Mouse (Mus musculus): ENCODE results near the gene Ndufa6. TPM values are rescaled to one million over a fixed set of nuclear protein-coding genes. Genes with fewer than 3 reads are reported as not detected.

The Ndufa6 gene
- polyA plus RNA-seq, 1 experiment from 2014 or later = 383 TPM

DNA sequence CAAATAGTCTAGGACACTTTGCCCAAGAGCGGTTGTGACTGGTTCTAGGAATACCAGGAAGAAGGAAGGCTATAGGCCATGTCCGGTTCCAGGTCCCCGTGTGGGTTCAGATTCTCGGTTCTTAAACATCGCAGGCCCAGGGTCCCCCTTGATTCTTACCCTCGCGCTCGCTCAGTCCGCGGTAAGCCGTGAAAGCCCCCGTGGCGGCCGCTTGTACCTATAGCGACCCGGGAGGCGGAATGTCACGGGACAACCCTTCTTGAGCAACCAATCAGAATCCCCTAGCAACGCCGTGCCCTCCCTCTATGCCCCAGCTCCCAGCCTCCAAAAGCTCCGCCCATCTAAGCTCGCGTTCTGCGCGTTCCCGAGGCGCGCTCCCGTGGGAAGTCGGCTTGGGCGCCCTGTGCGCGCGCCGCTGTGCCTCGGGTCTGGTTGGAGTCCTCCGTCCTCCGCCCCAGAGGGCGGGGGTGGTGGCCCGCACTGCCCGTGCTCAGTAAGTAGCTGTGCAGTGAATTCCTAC is 15.5 kb downstream of the Ndufa6 start, which contains the start of the genes Naga, Pheta2 and Smdt1:
Gene Naga, minus strand, starts transcription at position 333 of the 520 bp plus-strand sequence.
Gene Pheta2, plus strand, starts transcription at position 350 of the 520 bp plus-strand sequence.
Gene Smdt1, plus strand, starts transcription at position 367 of the 520 bp plus-strand sequence.
- WGBS = under 1% methylated on average over 41 of the region's 41 CpGs
- Histone ChIP-seq H3K4me2 (peak within 1 kb of the TSS; percentile 65), H3K27ac (replicated peaks) (peak within 1 kb of the TSS; percentile 28; the same call in 1 of the 2 replicates), H3K9me3 (no peaks in the 10 kb centered on the region), H3K27me3 (peaks cover 25% of the 10 kb centered on the region), H3K36me3 (peaks cover 21% of the 10 kb centered on the region), H3K4me3 (peak within 1 kb of the TSS; percentile 58), H3K4me1 (replicated peaks) (peaks cover 39% of the 10 kb centered on the region), H3K9ac (peak within 1 kb of the TSS; percentile 73)
- ATAC-seq (ENCODE audit: low read depth) = peak; percentile 84

DNA sequence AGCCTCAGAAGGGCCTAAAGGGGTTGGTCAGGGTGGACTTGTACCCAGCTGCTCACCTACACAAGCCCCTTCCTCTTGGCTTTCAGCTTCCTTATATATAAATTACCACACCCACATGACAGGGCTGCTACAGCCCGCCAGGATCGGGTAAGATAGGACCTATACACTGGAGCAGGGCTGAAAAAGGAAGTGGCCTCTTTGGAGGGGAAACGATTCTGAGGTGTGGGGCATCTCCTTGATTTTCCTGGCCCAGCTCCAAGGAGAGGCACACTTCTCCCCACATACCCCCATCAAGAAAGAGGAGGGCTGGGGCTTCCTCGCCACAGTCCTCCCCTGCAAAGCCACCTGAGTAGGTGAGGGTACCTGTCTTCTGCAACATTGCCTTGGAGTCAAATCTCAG is 16.2 kb downstream of the Ndufa6 start:
- Histone ChIP-seq H3K27me3 (peaks cover 25% of the 10 kb centered on the region), H3K9me3 (no peaks in the 10 kb centered on the region), H3K4me2 (peak overlapping the region; percentile 65), H3K9ac (peak overlapping the region; percentile 73), H3K4me3 (peak overlapping the region; percentile 58), H3K4me1 (replicated peaks) (peaks cover 39% of the 10 kb centered on the region), H3K27ac (replicated peaks) (no peak overlapping the region), H3K36me3 (peaks cover 21% of the 10 kb centered on the region)
- no peak for ATAC-seq (ENCODE audit: low read depth)
- 42% methylated on average over 4 of the region's 4 CpGs for WGBS

DNA sequence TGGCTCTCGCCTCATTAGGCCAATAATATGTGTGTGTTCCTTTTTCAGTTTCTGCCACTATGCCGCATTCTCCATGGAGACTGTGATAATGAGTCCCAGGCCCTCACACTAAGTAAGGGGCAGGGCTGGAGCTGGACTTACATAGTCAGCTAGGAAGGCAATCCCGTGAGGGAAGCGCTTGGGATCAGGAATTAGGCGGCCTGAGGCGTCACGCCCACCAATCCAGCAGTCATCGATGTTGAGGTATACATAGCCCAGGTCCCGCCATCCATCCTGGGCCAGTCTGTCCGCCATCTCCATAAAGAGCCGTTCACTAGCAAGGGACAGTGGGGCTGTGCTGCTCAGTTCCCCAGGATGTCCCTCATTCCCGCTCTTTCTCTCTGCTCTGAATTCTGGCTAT is 17.5 kb downstream of the Ndufa6 start:
- 62% methylated on average over 12 of the region's 12 CpGs for WGBS
- no peak overlapping the region for H3K4me3 ChIP-seq
- no peaks in the 10 kb centered on the region for H3K9me3 ChIP-seq
- H3K4me2 ChIP-seq = peak overlapping the region; percentile 9; the same call in 1 of the 2 replicates
- H3K36me3 ChIP-seq = peaks cover 26% of the 10 kb centered on the region
- no peak overlapping the region for H3K27ac ChIP-seq (replicated peaks)
- H3K27me3 ChIP-seq = peaks cover 19% of the 10 kb centered on the region
- no peak for ATAC-seq (ENCODE audit: low read depth)
- peaks cover 32% of the 10 kb centered on the region for H3K4me1 ChIP-seq (replicated peaks)
- peak overlapping the region; percentile 73; the same call in 1 of the 2 replicates for H3K9ac ChIP-seq

DNA sequence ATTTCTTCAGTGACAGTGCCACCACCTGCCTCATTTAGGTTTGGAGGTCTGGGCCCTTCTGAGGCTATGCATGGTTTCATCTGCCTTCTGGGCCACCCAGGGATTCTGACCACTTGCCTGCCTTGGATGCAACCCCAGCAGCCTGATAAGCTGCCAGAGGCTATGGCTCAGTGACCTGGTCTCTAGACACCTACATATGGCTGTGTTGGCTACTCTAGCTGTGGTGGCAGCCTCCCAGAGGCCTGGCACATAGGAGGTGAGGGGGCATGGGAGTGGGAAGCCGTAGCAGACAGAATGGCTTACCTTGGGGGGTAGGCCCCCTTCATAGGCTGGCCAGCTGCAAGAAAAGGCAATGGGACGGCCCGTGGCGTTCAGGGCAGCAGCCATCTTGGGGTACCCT is 18.9 kb downstream of the Ndufa6 start:
- no peaks in the 10 kb centered on the region for H3K9me3 ChIP-seq
- ATAC-seq (ENCODE audit: low read depth) = no peak
- H3K9ac ChIP-seq = no peak overlapping the region
- no peak overlapping the region for H3K27ac ChIP-seq (replicated peaks)
- WGBS = 99% methylated on average over 4 of the region's 4 CpGs
- peaks cover 8% of the 10 kb centered on the region for H3K27me3 ChIP-seq
- peaks cover 23% of the 10 kb centered on the region for H3K4me1 ChIP-seq (replicated peaks)
- peaks cover 30% of the 10 kb centered on the region for H3K36me3 ChIP-seq
- no peak overlapping the region for H3K4me3 ChIP-seq
- no peak overlapping the region for H3K4me2 ChIP-seq

DNA sequence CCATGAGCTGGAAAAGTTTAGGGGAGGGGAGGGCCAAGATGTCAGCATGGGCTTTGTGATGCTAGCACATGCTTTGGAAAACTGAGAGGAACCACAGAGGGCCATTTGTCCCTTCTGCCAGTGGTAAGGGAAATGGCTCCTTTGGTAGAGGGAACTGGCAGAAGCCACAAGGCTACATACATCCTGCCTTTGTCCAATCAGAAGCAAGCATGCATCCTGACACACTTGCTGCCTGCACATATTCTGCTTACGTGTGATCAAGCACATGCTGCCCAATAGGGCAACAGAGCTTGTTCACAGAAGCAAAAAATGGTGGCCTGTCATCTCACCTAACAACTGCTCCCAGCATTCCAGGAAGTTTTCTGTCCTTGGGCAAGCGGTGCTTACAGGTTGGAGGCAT is 28.7 kb downstream of the Ndufa6 start:
- H3K27ac ChIP-seq (replicated peaks) = no peak overlapping the region
- H3K27me3 ChIP-seq = no peaks in the 10 kb centered on the region
- no peaks in the 10 kb centered on the region; the same call in 1 of the 2 replicates for H3K4me1 ChIP-seq (replicated peaks)
- H3K9ac ChIP-seq = no peak overlapping the region
- H3K9me3 ChIP-seq = no peaks in the 10 kb centered on the region
- no peak overlapping the region for H3K4me3 ChIP-seq
- no peak overlapping the region for H3K4me2 ChIP-seq
- no peak for ATAC-seq (ENCODE audit: low read depth)
- peaks cover 13% of the 10 kb centered on the region; the same call in 1 of the 2 replicates for H3K36me3 ChIP-seq
- WGBS = 70% methylated on average over 2 of the region's 2 CpGs

DNA sequence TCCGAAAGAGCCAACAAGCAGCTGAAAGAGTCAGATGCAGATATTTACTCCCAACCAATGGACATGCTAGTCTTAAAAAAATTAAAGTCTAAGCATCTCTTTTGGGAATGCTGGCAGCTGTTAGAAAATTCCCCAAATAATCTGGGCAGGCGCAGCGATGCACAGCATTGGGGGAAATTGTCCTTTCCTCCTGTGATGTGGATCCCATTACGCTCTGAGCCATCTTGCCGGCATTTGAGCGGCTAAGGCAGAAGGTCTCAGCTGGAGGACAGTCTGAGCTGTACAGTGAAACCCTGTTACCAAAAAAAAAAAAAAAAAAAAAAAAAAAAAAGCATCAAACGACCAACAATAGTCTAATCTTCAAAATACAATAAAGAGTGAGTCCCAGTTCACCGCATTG is 31.9 kb downstream of the Ndufa6 start:
- Histone ChIP-seq H3K27me3 (no peaks in the 10 kb centered on the region), H3K27ac (replicated peaks) (no peak overlapping the region), H3K4me1 (replicated peaks) (no peaks in the 10 kb centered on the region; the same call in 1 of the 2 replicates), H3K9me3 (no peaks in the 10 kb centered on the region), H3K4me3 (no peak overlapping the region), H3K36me3 (no peaks in the 10 kb centered on the region), H3K9ac (no peak overlapping the region), H3K4me2 (no peak overlapping the region)
- no peak for ATAC-seq (ENCODE audit: low read depth)
- WGBS = 68% methylated on average over 8 of the region's 8 CpGs

DNA sequence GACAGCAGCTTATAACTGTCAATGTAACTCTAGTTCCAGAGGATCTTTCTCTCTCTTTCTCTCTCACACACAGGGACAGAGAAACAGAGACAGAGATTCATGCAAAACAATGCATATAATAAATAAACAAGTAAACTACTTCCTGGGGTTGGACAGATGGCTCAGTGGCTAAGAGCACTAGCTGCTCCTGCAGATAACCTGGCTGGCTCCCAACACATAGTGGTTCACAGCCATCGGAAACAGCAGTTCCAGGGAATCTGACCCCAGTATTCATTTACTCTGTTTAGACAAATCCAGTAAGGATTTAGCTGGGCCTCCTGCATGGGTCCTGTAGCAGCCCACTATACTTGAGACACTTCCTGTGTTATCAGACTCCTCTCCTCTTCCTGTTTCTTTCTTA is 34.5 kb downstream of the Ndufa6 start:
- no peaks in the 10 kb centered on the region; the same call in 1 of the 2 replicates for H3K4me1 ChIP-seq (replicated peaks)
- H3K36me3 ChIP-seq = no peaks in the 10 kb centered on the region
- H3K4me3 ChIP-seq = no peak overlapping the region
- H3K9me3 ChIP-seq = no peaks in the 10 kb centered on the region
- no peaks in the 10 kb centered on the region for H3K27me3 ChIP-seq
- no peak overlapping the region for H3K4me2 ChIP-seq
- no peak for ATAC-seq (ENCODE audit: low read depth)
- H3K9ac ChIP-seq = no peak overlapping the region
- H3K27ac ChIP-seq (replicated peaks) = no peak overlapping the region
- WGBS = 72% methylated on average over 1 of the region's 1 CpGs

DNA sequence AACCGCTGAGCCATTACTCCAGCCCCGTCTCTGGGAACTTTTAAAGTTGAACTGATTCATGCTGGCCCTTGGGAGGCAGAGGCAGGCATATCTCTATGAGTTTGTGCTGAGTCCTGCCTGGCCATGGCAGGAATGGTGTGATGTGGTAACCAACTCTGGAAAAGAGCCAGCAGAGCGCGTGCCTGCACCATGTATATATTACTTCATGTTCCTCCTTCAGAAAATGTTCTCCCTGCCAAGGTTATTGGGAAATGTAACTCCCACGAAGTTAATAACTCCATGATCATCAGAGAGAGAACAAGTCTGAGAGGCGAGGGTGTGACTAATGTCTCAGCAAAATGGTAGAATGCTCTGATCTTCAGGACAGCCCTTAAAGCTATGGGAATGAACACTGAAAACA is 36.3 kb downstream of the Ndufa6 start:
- Histone ChIP-seq H3K27ac (replicated peaks) (no peak overlapping the region), H3K9ac (no peak overlapping the region), H3K9me3 (no peaks in the 10 kb centered on the region), H3K27me3 (no peaks in the 10 kb centered on the region), H3K4me2 (no peak overlapping the region), H3K4me3 (no peak overlapping the region), H3K4me1 (replicated peaks) (no peaks in the 10 kb centered on the region; the same call in 1 of the 2 replicates), H3K36me3 (no peaks in the 10 kb centered on the region)
- no peak for ATAC-seq (ENCODE audit: low read depth)
- WGBS = 87% methylated on average over 6 of the region's 6 CpGs

DNA sequence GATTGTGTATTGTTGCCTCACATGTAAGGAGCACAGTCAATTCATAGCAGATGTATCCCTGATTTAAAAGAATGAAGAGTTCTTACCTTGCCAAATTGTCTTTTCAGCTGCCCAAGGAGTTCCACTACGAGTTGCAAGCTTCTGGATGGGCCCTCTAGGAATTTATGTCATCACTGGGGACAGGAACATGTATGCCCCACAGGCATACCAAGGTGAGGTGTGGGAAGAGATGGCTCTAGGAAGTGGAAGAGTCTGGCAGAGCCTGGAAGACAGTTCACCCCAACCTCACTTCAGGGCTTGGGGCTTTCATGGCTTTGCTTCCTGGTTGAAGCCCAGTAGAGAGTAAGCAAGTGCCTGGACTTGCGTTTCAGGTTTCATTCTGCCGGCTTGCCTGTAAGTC is 45.7 kb downstream of the Ndufa6 start:
- 80% methylated on average over 3 of the region's 3 CpGs for WGBS
- no peak for ATAC-seq (ENCODE audit: low read depth)
- H3K4me3 ChIP-seq = no peak overlapping the region
- H3K27me3 ChIP-seq = no peaks in the 10 kb centered on the region
- H3K36me3 ChIP-seq = no peaks in the 10 kb centered on the region
- no peaks in the 10 kb centered on the region for H3K9me3 ChIP-seq
- H3K4me2 ChIP-seq = no peak overlapping the region
- no peaks in the 10 kb centered on the region for H3K4me1 ChIP-seq (replicated peaks)
- H3K27ac ChIP-seq (replicated peaks) = no peak overlapping the region
- no peak overlapping the region for H3K9ac ChIP-seq

DNA sequence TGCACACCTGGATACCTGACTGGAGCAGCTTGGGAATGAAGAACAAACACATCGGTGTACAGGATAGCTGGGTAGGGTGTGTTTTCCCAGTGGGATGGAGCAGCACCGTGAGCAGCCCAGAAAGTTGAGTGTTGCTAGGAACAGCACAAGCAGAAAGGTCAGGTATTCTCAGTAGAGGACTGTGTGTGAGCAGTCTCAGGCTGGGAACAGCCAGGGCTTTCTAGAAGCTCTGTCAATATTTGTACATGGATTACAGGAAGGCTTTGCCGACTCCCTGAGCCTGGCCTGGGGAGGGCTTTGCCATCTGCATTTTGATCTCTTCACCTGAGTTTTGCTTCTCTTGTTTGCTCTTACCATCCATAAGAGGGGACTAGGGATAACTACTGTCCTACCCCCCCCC is 47.0 kb downstream of the Ndufa6 start:
- Histone ChIP-seq H3K27ac (replicated peaks) (no peak overlapping the region), H3K4me3 (no peak overlapping the region), H3K4me2 (no peak overlapping the region), H3K9ac (no peak overlapping the region), H3K9me3 (no peaks in the 10 kb centered on the region), H3K4me1 (replicated peaks) (no peaks in the 10 kb centered on the region), H3K27me3 (no peaks in the 10 kb centered on the region), H3K36me3 (no peaks in the 10 kb centered on the region)
- no peak for ATAC-seq (ENCODE audit: low read depth)
- 81% methylated on average over 3 of the region's 3 CpGs for WGBS

Small RNAs within 50 kb of the gene (microRNA-seq; reads per million reads assigned to microRNA genes)
- not detected for gene Mir7684

Other genes starting within 250 kb of the Ndufa6 start
- 13.0 and 14.7 TPM in 2 replicates for gene Ccdc134, start 226.4 kb downstream of the Ndufa6 start, polyA plus RNA-seq (2015; fragmentation: Nextera tagmentation; extraction: Ambion mirVana)
- 184 and 189 TPM in 2 replicates for gene Srebf2, start 207.1 kb downstream of the Ndufa6 start, polyA plus RNA-seq (2015; fragmentation: Nextera tagmentation; extraction: Ambion mirVana)
- 0.72 and 0.82 TPM in 2 replicates for gene Shisa8, start 141.5 kb downstream of the Ndufa6 start, polyA plus RNA-seq (2015; fragmentation: Nextera tagmentation; extraction: Ambion mirVana)
- 0.13 and 0.66 TPM in 2 replicates for gene Tnfrsf13c, start 130.0 kb downstream of the Ndufa6 start, polyA plus RNA-seq (2015; fragmentation: Nextera tagmentation; extraction: Ambion mirVana)
- gene Cenpm, start 109.6 kb downstream of the Ndufa6 start, polyA plus RNA-seq (2015; fragmentation: Nextera tagmentation; extraction: Ambion mirVana) = 15.2 and 16.5 TPM in 2 replicates
- gene 1500009C09Rik, start 101.9 kb downstream of the Ndufa6 start, polyA plus RNA-seq (2015; fragmentation: Nextera tagmentation; extraction: Ambion mirVana) = 7.8 and 7.9 TPM in 2 replicates
- gene Sept3, start 79.4 kb downstream of the Ndufa6 start, polyA plus RNA-seq (2015; fragmentation: Nextera tagmentation; extraction: Ambion mirVana) = 359 and 361 TPM in 2 replicates
- not detected in 2 replicates for gene Wbp2nl, start 55.4 kb downstream of the Ndufa6 start, polyA plus RNA-seq (2015; fragmentation: Nextera tagmentation; extraction: Ambion mirVana)
- gene Naga, start 15.4 kb downstream of the Ndufa6 start, polyA plus RNA-seq (2015; fragmentation: Nextera tagmentation; extraction: Ambion mirVana) = 26.5 and 33.4 TPM in 2 replicates
- 3.0 and 3.7 TPM in 2 replicates for gene Pheta2, start 15.4 kb downstream of the Ndufa6 start, polyA plus RNA-seq (2015; fragmentation: Nextera tagmentation; extraction: Ambion mirVana)
- 383 and 401 TPM in 2 replicates for gene Smdt1, start 15.4 kb downstream of the Ndufa6 start, polyA plus RNA-seq (2015; fragmentation: Nextera tagmentation; extraction: Ambion mirVana)
- gene Cyp2d22, start 25.9 kb upstream of the Ndufa6 start, polyA plus RNA-seq (2015; fragmentation: Nextera tagmentation; extraction: Ambion mirVana) = 1.5 and 3.5 TPM in 2 replicates
- gene Cyp2d11, start 39.7 kb upstream of the Ndufa6 start, polyA plus RNA-seq (2015; fragmentation: Nextera tagmentation; extraction: Ambion mirVana) = not detected in 2 replicates
- not detected in 2 replicates for gene Cyp2d10, start 52.9 kb upstream of the Ndufa6 start, polyA plus RNA-seq (2015; fragmentation: Nextera tagmentation; extraction: Ambion mirVana)
- not detected in 2 replicates for gene Cyp2d9, start 79.1 kb upstream of the Ndufa6 start, polyA plus RNA-seq (2015; fragmentation: Nextera tagmentation; extraction: Ambion mirVana)
- not detected in 2 replicates for gene Cyp2d12, start 200.8 kb upstream of the Ndufa6 start, polyA plus RNA-seq (2015; fragmentation: Nextera tagmentation; extraction: Ambion mirVana)